Mouse (Mus musculus) heart, postnatal 0 days (tissue): ENCODE measurements at regions not wholly inside any gene's neighbourhood (a gene's known extent, or its start where the extent isn't known, plus 50 kb on each side); places are given as distances from the start of the nearest gene placed in this dataset.

Source experiments
- CTCF ChIP-seq: IDR thresholded peaks from 2 replicates; pipeline ENCODE4 v1.5.1; 2016; ENCODE audit warnings: antibody characterized with exemption, control low read depth, low read depth
- EP300 ChIP-seq: IDR thresholded peaks from 2 replicates; pipeline ENCODE4 v1.6.1; 2016; ENCODE audit warnings: antibody characterized with exemption, low read depth

- TF ChIP-seq CTCF, result no peak
- TF ChIP-seq EP300, result no peak
Observed at GRCm38 (mm10) chr1:136714077-136714476, 89.4 kb downstream of the Zfp281 start.
